ENCODE assay signal across 9 mouse cellular contexts in genomic region chr6:134994031-134994651, GRCm38 (mm10). TPM values are rescaled to one million over a fixed set of nuclear protein-coding genes. Genes with fewer than 3 reads are reported as not detected.
DNase-seq lines count a peak whose midpoint lies in the region; ATAC-seq lines count a peak whose summit lies in the region.
"Had no signal": no experiment of that assay in that cellular context is flagged by ENCODE, and none has a peak within 500 bp of the region (broad histone marks: within the 10 kb centered on the region; RNA-seq: fewer than 3 reads in every experiment).

No protein-coding gene starts in this region.

- 0 out of 2 replicates have a peak, but pooled peaks have one; percentile 41 for ATAC-seq in erythroblast, adult 5-6 weeks (replicated peaks; ENCODE audit: low FRiP score, poor library complexity, severe bottlenecking)
- ATAC-seq in erythroid progenitor cell, adult 5-6 weeks (replicated peaks; ENCODE audit: low FRiP score, poor library complexity, severe bottlenecking) = no peak

- peak; percentile 52 for DNase-seq in layer of hippocampus, adult 11-12 months (ENCODE audit: low spot score)
- DNase-seq in layer of hippocampus, postnatal 25 days (ENCODE audit: extremely low spot score in 1 of 2, low spot score in 1 of 2) = no peak
- peak; percentile 37 for DNase-seq in layer of hippocampus, adult 9-10 months (ENCODE audit: low spot score)
- peak; percentile 49 to 76 for DNase-seq in right cerebral cortex, postnatal 36 days (ENCODE audit: low spot score in 2 of 2)
- no peak for DNase-seq in embryo, embryonic 10 days (ENCODE audit: low spot score)
- no peak for DNase-seq in cerebellum, adult 8-10 months
- DNase-seq: cerebellum, postnatal 36 days had no signal

RNA-seq across cellular contexts. Expression of gene Apold1, which starts 12.6 kb away (rescaled TPM):
- 1 to 10 TPM; 2.5 to 2.8 TPM for total RNA-seq in layer of hippocampus, postnatal 25 days (2021)
- total RNA-seq in erythroblast, adult 5-6 weeks (2015; ENCODE audit: low replicate concordance) = 0.19 and 2.1 TPM in 2 replicates
- total RNA-seq in erythroblast, adult 5-6 weeks (2017; ENCODE audit: low replicate concordance) = 4.9 and 6.4 TPM in 2 replicates
- 8.8 and 11.5 TPM in 2 replicates for total RNA-seq in erythroid progenitor cell, adult 5-6 weeks (2015; ENCODE audit: low replicate concordance)
- total RNA-seq in erythroid progenitor cell, adult 5-6 weeks (2017; ENCODE audit: low replicate concordance) = 16.0 and 17.9 TPM in 2 replicates

RNA-seq across cellular contexts. Expression of gene Ddx47, which starts 17.3 kb away (rescaled TPM):
- total RNA-seq in layer of hippocampus, postnatal 25 days (2021) = 10 to 100 TPM; 54.8 to 55.6 TPM
- 29.8 and 34.9 TPM in 2 replicates for total RNA-seq in erythroblast, adult 5-6 weeks (2015; ENCODE audit: low replicate concordance)
- total RNA-seq in erythroblast, adult 5-6 weeks (2017; ENCODE audit: low replicate concordance) = 40.4 and 64.3 TPM in 2 replicates
- total RNA-seq in erythroid progenitor cell, adult 5-6 weeks (2015; ENCODE audit: low replicate concordance) = 31.7 and 44.0 TPM in 2 replicates
- total RNA-seq in erythroid progenitor cell, adult 5-6 weeks (2017; ENCODE audit: low replicate concordance) = 35.2 and 49.3 TPM in 2 replicates

Comparison
In these comparisons a context has a peak if more than half of its experiments do, and no peak if none do; other contexts are left out.
1. DNase-seq: peak in layer of hippocampus, adult 11-12 months (single experiment), layer of hippocampus, adult 9-10 months (single experiment) and right cerebral cortex, postnatal 36 days (2 of 2); none in layer of hippocampus, postnatal 25 days (0 of 2), embryo, embryonic 10 days (single experiment) and cerebellum, adult 8-10 months (single experiment).